Mouse (Mus musculus): ENCODE measurements around the gene Mcemp1. TPM values are rescaled to one million over a fixed set of nuclear protein-coding genes. Genes with fewer than 3 reads are reported as not detected.
A peak's percentile ranks its signal among the peaks of the same experiment; 100 is the strongest.

Gene Mcemp1
- total and polyA plus RNA-seq, 3 experiments, result not detected

GRCm38 (mm10) chr8:3694121-3694520, 28.6 kb downstream of the Mcemp1 start, which contains the start of gene Fcer2a:
Gene Fcer2a (minus strand): TSS chr8:3694175.
- TF ChIP-seq ETS1 (IDR thresholded peaks at IDR 0.05; ENCODE audit: low read depth, low read length) (no peak), POLR2AphosphoS5 (IDR thresholded peaks at IDR 0.05; ENCODE audit: borderline replicate concordance, low read depth, low read length) (no peak), MXI1 (IDR thresholded peaks at IDR 0.05; ENCODE audit: low read depth, low read length) (no peak), NRF1 (IDR thresholded peaks at IDR 0.05; ENCODE audit: insufficient read depth, low read depth, low read length, poor library complexity, severe bottlenecking) (no peak), BHLHE40 (IDR thresholded peaks at IDR 0.05; ENCODE audit: borderline replicate concordance, low read depth, low read length) (no peak), HCFC1 (IDR thresholded peaks at IDR 0.05; ENCODE audit: low read depth, low read length) (no peak)
- no peak for DNase-seq (ENCODE audit: low read depth, low spot score)
- H3K4me1 ChIP-seq (ENCODE audit: control insufficient read depth in 1 of 2, insufficient read depth in 2 of 2, low read length in 2 of 2), result no peaks in the 10 kb centered on the region
- H3K36me3 ChIP-seq (ENCODE audit: control insufficient read depth in 1 of 2, insufficient read depth in 2 of 2, low read length in 2 of 2), result no peaks in the 10 kb centered on the region
- H3K27ac ChIP-seq (ENCODE audit: control insufficient read depth, low read depth, low read length), result no peak within 1 kb of the TSS
- no peak within 1 kb of the TSS for H3K9ac ChIP-seq (ENCODE audit: control insufficient read depth, low read depth, low read length, poor library complexity, severe bottlenecking)
- H3K27me3 ChIP-seq (ENCODE audit: control insufficient read depth in 1 of 2, insufficient read depth in 2 of 2, low read length in 2 of 2), result 0 out of 4 replicates have a peak, but pooled peaks cover 0 to 1% of the 10 kb centered on the region in 2 experiments
- no peaks in the 10 kb centered on the region for H3K9me3 ChIP-seq (replicated peaks; ENCODE audit: insufficient read depth, low read length)
- no peak within 1 kb of the TSS for H3K4me3 ChIP-seq (ENCODE audit: control insufficient read depth in 1 of 2, insufficient read depth in 1 of 2, low read depth in 2 of 2, low read length in 2 of 2)
- H3K79me2 ChIP-seq (ENCODE audit: control insufficient read depth, insufficient read depth, low read length, poor library complexity), result no peaks in the 10 kb centered on the region

DNA sequence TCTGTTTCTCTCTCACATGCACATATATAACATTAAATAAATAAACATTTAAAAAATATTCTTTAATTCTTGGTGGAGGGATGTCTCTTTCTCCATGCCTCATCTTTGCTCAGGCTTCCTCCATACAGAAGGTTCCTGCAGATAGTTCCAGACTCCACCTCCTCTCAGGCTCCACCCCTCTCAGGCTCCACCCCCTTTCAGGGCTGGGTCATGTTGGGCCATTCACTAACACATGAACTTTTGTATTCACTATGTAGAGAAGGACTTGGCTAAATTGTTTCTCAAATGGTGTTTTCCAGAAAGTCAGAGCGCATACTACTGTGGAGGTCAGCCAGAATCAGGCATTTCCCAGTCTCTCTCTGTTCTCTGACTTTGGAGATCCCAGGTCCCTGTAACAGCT, 35.9 kb downstream of the Mcemp1 start:
- no peak overlapping the region for H3K4me3 ChIP-seq (ENCODE audit: control insufficient read depth in 1 of 2, insufficient read depth in 1 of 2, low read depth in 2 of 2, low read length in 2 of 2)
- H3K9me3 ChIP-seq (replicated peaks; ENCODE audit: insufficient read depth, low read length), result no peaks in the 10 kb centered on the region
- no peak for TF ChIP-seq TAL1 (IDR thresholded peaks at IDR 0.05; ENCODE audit: low read length)
- TF ChIP-seq BHLHE40 (IDR thresholded peaks at IDR 0.05; ENCODE audit: borderline replicate concordance, low read depth, low read length), result no peak
- TF ChIP-seq MAX (IDR thresholded peaks at IDR 0.05; ENCODE audit: low read length), result no peak
- TF ChIP-seq JUND (IDR thresholded peaks at IDR 0.05; ENCODE audit: low read depth, low read length), result no peak
- TF ChIP-seq ETS1 (IDR thresholded peaks at IDR 0.05; ENCODE audit: low read depth, low read length), result no peak
- TF ChIP-seq E2F4 (IDR thresholded peaks at IDR 0.05; ENCODE audit: borderline replicate concordance, low read depth, low read length), result no peak
- no peak for TF ChIP-seq MYC (IDR thresholded peaks at IDR 0.05; ENCODE audit: low read depth, low read length)
- DNase-seq (ENCODE audit: low read depth, low spot score), result peak; percentile 52
- H3K27me3 ChIP-seq (ENCODE audit: control insufficient read depth in 1 of 2, insufficient read depth in 2 of 2, low read length in 2 of 2), result 0 out of 4 replicates have a peak, but pooled peaks cover 0 to 1% of the 10 kb centered on the region in 2 experiments
- no peak overlapping the region for H3K9ac ChIP-seq (ENCODE audit: control insufficient read depth, low read depth, low read length, poor library complexity, severe bottlenecking)
- H3K79me2 ChIP-seq (ENCODE audit: control insufficient read depth, insufficient read depth, low read length, poor library complexity), result no peaks in the 10 kb centered on the region
- peaks cover 0 to 7% of the 10 kb centered on the region in 2 experiments; a peak in 3 of 4 replicates for H3K4me1 ChIP-seq (ENCODE audit: control insufficient read depth in 1 of 2, insufficient read depth in 2 of 2, low read length in 2 of 2)
- peaks cover 0 to 2% of the 10 kb centered on the region in 2 experiments; a peak in 2 of 4 replicates for H3K36me3 ChIP-seq (ENCODE audit: control insufficient read depth in 1 of 2, insufficient read depth in 2 of 2, low read length in 2 of 2)
- H3K27ac ChIP-seq (ENCODE audit: control insufficient read depth, low read depth, low read length), result no peak overlapping the region

- TF ChIP-seq SMC3 (IDR thresholded peaks at IDR 0.05; ENCODE audit: low read depth, low read length) (peak; percentile 59), MEF2A (IDR thresholded peaks at IDR 0.05; ENCODE audit: extremely low read depth, insufficient replicate concordance, low read depth, low read length, poor library complexity, severe bottlenecking) (no peak), MXI1 (IDR thresholded peaks at IDR 0.05; ENCODE audit: low read depth, low read length) (no peak), RAD21 (IDR thresholded peaks at IDR 0.05; ENCODE audit: low read depth, low read length) (peak; percentile 55), NRF1 (IDR thresholded peaks at IDR 0.05; ENCODE audit: insufficient read depth, low read depth, low read length, poor library complexity, severe bottlenecking) (no peak), MAFK (IDR thresholded peaks at IDR 0.05; ENCODE audit: borderline replicate concordance, low read depth, low read length) (no peak), MYB (IDR thresholded peaks at IDR 0.05; ENCODE audit: low read depth, low read length) (no peak), ETS1 (IDR thresholded peaks at IDR 0.05; ENCODE audit: low read depth, low read length) (no peak), CTCF (IDR thresholded peaks at IDR 0.05 in 2 of 3, conservative IDR thresholded peaks at IDR 0.05 in 1 of 3; ENCODE audit: control insufficient read depth in 1 of 3, insufficient read depth in 1 of 3, low read depth in 2 of 3, low read length in 3 of 3, poor library complexity in 1 of 3, severe bottlenecking in 1 of 3) (peak; percentile 50 to 65 (median 60); a peak in 5 of 6 replicates), ZNF384 (IDR thresholded peaks at IDR 0.05; ENCODE audit: low read depth, low read length) (no peak), ZC3H11A (IDR thresholded peaks at IDR 0.05; ENCODE audit: low read depth, low read length) (0 out of 2 replicates have a peak, but pooled peaks have one; percentile 25)
- no peak overlapping the region for H3K4me3 ChIP-seq (ENCODE audit: control insufficient read depth in 1 of 2, insufficient read depth in 1 of 2, low read depth in 2 of 2, low read length in 2 of 2)
- peak; percentile 49 for DNase-seq (ENCODE audit: low read depth, low spot score)
- no peaks in the 10 kb centered on the region; a peak in 2 of 4 replicates for H3K27me3 ChIP-seq (ENCODE audit: control insufficient read depth in 1 of 2, insufficient read depth in 2 of 2, low read length in 2 of 2)
- no peak overlapping the region for H3K9ac ChIP-seq (ENCODE audit: control insufficient read depth, low read depth, low read length, poor library complexity, severe bottlenecking)
- H3K36me3 ChIP-seq (ENCODE audit: control insufficient read depth in 1 of 2, insufficient read depth in 2 of 2, low read length in 2 of 2), result peaks cover 0 to 2% of the 10 kb centered on the region in 2 experiments; a peak in 2 of 4 replicates
- no peaks in the 10 kb centered on the region for H3K9me3 ChIP-seq (replicated peaks; ENCODE audit: insufficient read depth, low read length)
- H3K4me1 ChIP-seq (ENCODE audit: control insufficient read depth in 1 of 2, insufficient read depth in 2 of 2, low read length in 2 of 2), result peaks cover 0 to 12% of the 10 kb centered on the region in 2 experiments; a peak in 3 of 4 replicates
- no peaks in the 10 kb centered on the region for H3K79me2 ChIP-seq (ENCODE audit: control insufficient read depth, insufficient read depth, low read length, poor library complexity)
- no peak overlapping the region for H3K27ac ChIP-seq (ENCODE audit: control insufficient read depth, low read depth, low read length)
These were observed 40.2 kb downstream of the Mcemp1 start for GRCm38 (mm10) chr8:3705711-3706110.
